Mouse (Mus musculus): ENCODE measurements around the gene Zgrf1. TPM values are rescaled to one million over a fixed set of nuclear protein-coding genes. Genes with fewer than 3 reads are reported as not detected.
A peak's percentile ranks its signal among the peaks of the same experiment; 100 is the strongest.

Zgrf1 gene
- polyA plus RNA-seq, 1 experiment from 2014 or later: 4.2 TPM

DNA sequence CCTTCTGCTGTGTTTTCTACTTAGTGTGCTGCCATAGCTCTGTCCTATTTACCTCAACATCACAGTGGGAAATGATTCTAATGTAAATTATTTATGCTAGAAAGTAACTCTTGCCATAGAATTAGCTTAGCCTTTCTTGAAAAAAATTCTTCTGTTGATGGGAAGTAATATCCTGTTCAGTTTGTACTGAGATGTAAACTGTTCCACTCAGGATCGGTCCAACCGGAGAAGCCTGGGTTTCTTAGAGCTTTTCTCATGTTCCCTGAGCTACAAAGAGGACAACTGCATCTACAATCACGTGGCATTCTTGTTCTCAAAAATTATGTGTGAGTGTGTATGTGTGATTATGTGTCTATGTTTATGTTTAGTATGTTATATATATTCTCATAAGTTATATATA, 24.1 kb upstream of the Zgrf1 start:
- Histone ChIP-seq H3K9me3 (no peaks in the 10 kb centered on the region), H3K9ac (no peak overlapping the region), H3K4me3 (no peak overlapping the region), H3K36me3 (no peaks in the 10 kb centered on the region), H3K27me3 (no peaks in the 10 kb centered on the region), H3K4me1 (replicated peaks) (no peaks in the 10 kb centered on the region), H3K4me2 (no peak overlapping the region), H3K27ac (replicated peaks) (no peak overlapping the region)
- 90% methylated on average over 3 of the region's 3 CpGs for WGBS
- no peak for ATAC-seq (ENCODE audit: low FRiP score, low read depth)

GRCm38 (mm10) chr3:127529824-127530223, 23.5 kb upstream of the Zgrf1 start:
- Histone ChIP-seq H3K27ac (replicated peaks) (no peak overlapping the region), H3K4me2 (no peak overlapping the region), H3K9ac (no peak overlapping the region), H3K4me1 (replicated peaks) (no peaks in the 10 kb centered on the region), H3K27me3 (no peaks in the 10 kb centered on the region), H3K4me3 (no peak overlapping the region), H3K36me3 (no peaks in the 10 kb centered on the region), H3K9me3 (no peaks in the 10 kb centered on the region)
- no peak for ATAC-seq (ENCODE audit: low FRiP score, low read depth)
- WGBS: 76% methylated on average over 4 of the region's 4 CpGs

DNA sequence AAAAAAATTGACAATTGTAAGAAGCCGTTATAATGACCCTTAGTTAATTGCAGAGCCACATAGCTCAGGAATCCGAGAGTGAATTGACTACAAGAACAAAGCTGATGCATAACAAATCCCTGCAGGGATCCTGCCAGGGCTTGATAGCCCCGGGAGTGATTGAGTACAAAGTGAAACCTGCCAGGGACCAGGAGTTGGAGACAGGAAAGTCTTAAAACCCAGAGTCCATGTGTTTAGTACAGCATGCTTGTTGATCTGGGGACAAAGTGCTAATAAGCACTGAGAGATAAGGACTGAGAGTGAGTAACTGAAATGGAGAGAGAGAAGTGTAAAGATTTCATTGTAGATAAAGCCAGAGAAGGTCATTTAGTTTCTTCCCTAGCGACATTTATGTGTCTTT, 23.0 kb upstream of the Zgrf1 start:
- 10% methylated on average over 4 of the region's 4 CpGs for WGBS
- no peak overlapping the region for H3K4me2 ChIP-seq
- no peaks in the 10 kb centered on the region for H3K27me3 ChIP-seq
- ATAC-seq (ENCODE audit: low FRiP score, low read depth): no peak
- H3K36me3 ChIP-seq: no peaks in the 10 kb centered on the region
- no peak overlapping the region for H3K9ac ChIP-seq
- H3K9me3 ChIP-seq: no peaks in the 10 kb centered on the region
- no peaks in the 10 kb centered on the region for H3K4me1 ChIP-seq (replicated peaks)
- H3K27ac ChIP-seq (replicated peaks): no peak overlapping the region
- no peak overlapping the region for H3K4me3 ChIP-seq

DNA sequence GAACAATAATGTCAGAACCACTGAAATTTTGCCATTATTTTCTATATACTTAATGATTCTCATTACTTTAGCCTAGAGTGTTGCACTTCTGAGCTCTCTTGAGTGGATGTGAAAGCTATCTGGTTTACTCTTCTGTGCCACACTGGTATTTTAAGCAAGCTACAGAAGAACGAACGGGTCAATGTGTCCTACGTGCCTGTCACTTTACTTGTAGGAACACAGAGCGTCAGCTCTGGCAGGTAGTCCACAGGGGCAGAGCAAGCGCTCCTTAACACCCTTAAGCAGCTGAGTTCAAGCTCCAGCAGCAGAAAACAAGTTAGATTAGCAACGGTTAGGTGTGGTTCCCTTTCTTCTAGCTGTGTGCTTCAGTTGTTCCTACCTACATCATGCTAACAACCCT, 14.1 kb upstream of the Zgrf1 start:
- Histone ChIP-seq H3K27me3 (no peaks in the 10 kb centered on the region), H3K36me3 (0 out of 2 replicates have a peak, but pooled peaks cover 7% of the 10 kb centered on the region), H3K9ac (no peak overlapping the region), H3K4me1 (replicated peaks) (no peaks in the 10 kb centered on the region), H3K27ac (replicated peaks) (no peak overlapping the region), H3K4me2 (no peak overlapping the region), H3K9me3 (no peaks in the 10 kb centered on the region), H3K4me3 (no peak overlapping the region)
- 74% methylated on average over 6 of the region's 6 CpGs for WGBS
- no peak for ATAC-seq (ENCODE audit: low FRiP score, low read depth)

- 79% methylated on average over 4 of the region's 4 CpGs for WGBS
These were observed 9.3 kb upstream of the Zgrf1 start for GRCm38 (mm10) chr3:127543976-127544375.

GRCm38 (mm10) chr3:127544610-127545121, 8.6 kb upstream of the Zgrf1 start:
- peaks cover 22% of the 10 kb centered on the region for H3K36me3 ChIP-seq
- no peak for ATAC-seq (ENCODE audit: low FRiP score, low read depth)
- WGBS: 25% methylated on average over 5 of the region's 5 CpGs
- no peaks in the 10 kb centered on the region for H3K27me3 ChIP-seq
- H3K4me2 ChIP-seq: no peak overlapping the region
- H3K9me3 ChIP-seq: no peaks in the 10 kb centered on the region
- no peak overlapping the region for H3K9ac ChIP-seq
- no peak overlapping the region for H3K27ac ChIP-seq (replicated peaks)
- H3K4me1 ChIP-seq (replicated peaks): no peaks in the 10 kb centered on the region
- H3K4me3 ChIP-seq: no peak overlapping the region

More at GRCm38 (mm10) chr3:127543976-127544375, 9.3 kb upstream of the Zgrf1 start:
- H3K27ac ChIP-seq (replicated peaks): no peak overlapping the region
- no peaks in the 10 kb centered on the region for H3K27me3 ChIP-seq
- no peak overlapping the region for H3K4me3 ChIP-seq
- H3K36me3 ChIP-seq: peaks cover 22% of the 10 kb centered on the region
- H3K9ac ChIP-seq: no peak overlapping the region
- ATAC-seq (ENCODE audit: low FRiP score, low read depth): no peak
- no peak overlapping the region for H3K4me2 ChIP-seq
- no peaks in the 10 kb centered on the region for H3K9me3 ChIP-seq
- no peaks in the 10 kb centered on the region for H3K4me1 ChIP-seq (replicated peaks)

DNA sequence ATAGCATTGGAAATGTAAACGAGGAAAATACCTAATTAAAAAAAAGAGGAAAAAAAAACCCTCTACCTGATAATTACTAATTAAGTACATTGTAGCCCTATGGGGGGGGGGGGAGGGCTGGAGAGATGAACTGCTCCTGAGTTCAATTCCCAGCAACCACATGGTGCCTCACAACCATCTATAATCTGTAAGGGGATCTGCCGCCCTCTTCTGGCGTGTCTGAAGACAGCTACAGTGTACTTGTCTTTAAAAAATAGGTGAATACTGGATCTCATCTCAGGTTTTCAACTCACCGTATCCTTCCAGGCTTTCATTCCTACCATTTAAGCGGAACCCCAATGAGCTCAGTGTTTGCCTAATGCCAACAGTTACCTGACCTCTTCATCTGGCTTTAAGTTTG, 5.4 kb upstream of the Zgrf1 start:
- peaks cover 22% of the 10 kb centered on the region for H3K36me3 ChIP-seq
- H3K4me3 ChIP-seq: no peak overlapping the region
- no peak overlapping the region for H3K4me2 ChIP-seq
- no peak overlapping the region for H3K9ac ChIP-seq
- no peak for ATAC-seq (ENCODE audit: low FRiP score, low read depth)
- peaks cover 4% of the 10 kb centered on the region for H3K4me1 ChIP-seq (replicated peaks)
- H3K27me3 ChIP-seq: no peaks in the 10 kb centered on the region
- 28% methylated on average over 5 of the region's 5 CpGs for WGBS
- no peak overlapping the region for H3K27ac ChIP-seq (replicated peaks)
- H3K9me3 ChIP-seq: no peaks in the 10 kb centered on the region

DNA sequence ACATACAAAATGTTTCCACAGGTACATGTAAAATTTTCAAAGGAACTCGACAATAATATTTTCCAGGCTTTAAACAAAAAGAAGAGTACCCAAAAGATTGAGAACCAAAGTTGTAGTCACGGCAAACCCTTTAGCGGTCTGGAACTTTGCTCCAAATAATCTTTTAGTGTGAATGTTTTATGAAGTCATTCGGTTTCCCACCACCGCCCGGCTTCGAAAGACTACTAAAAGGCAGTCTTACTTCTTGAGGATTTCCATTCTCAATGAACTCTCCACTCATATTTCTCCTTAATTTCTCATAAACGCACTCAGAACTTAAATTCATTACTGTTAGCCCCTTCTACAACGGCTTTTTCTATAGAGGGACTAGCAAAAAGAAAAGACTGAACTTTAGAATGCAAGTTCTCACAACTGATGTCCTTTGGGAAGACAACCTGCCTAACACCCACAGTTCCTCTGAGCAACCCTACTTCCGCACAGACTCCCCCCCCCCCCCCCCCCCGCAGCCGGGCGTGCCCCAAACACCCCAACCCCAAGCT, 786 bp upstream of the Zgrf1 start:
- ATAC-seq (ENCODE audit: low FRiP score, low read depth): no peak
- Histone ChIP-seq H3K36me3 (no peaks in the 10 kb centered on the region), H3K4me3 (peak overlapping the region; percentile 76), H3K27ac (replicated peaks) (peak overlapping the region; percentile 97), H3K9me3 (no peaks in the 10 kb centered on the region), H3K27me3 (no peaks in the 10 kb centered on the region), H3K4me2 (peak overlapping the region; percentile 76), H3K9ac (peak overlapping the region; percentile 73; the same call in 1 of the 2 replicates), H3K4me1 (replicated peaks) (peaks cover 17% of the 10 kb centered on the region)
- 7% methylated on average over 11 of the region's 13 CpGs for WGBS

- peak overlapping the region; percentile 66 for H3K4me2 ChIP-seq
- H3K27ac ChIP-seq (replicated peaks): no peak overlapping the region
- H3K27me3 ChIP-seq: no peaks in the 10 kb centered on the region
- no peaks in the 10 kb centered on the region for H3K9me3 ChIP-seq
- no peaks in the 10 kb centered on the region for H3K36me3 ChIP-seq
- peak overlapping the region; percentile 76 for H3K4me3 ChIP-seq
- ATAC-seq (ENCODE audit: low FRiP score, low read depth): no peak
- H3K9ac ChIP-seq: peak overlapping the region; percentile 22
- peaks cover 17% of the 10 kb centered on the region for H3K4me1 ChIP-seq (replicated peaks)
- WGBS: 2% methylated on average over 4 of the region's 4 CpGs
These were observed 393 bp downstream of the Zgrf1 start for GRCm38 (mm10) chr3:127553720-127554043.

GRCm38 (mm10) chr3:127554723-127555122, 1.4 kb downstream of the Zgrf1 start:
- no peak overlapping the region for H3K4me3 ChIP-seq
- H3K9ac ChIP-seq: 0 out of 2 replicates have a peak overlapping the region, but pooled peaks have one; percentile 10
- H3K27me3 ChIP-seq: no peaks in the 10 kb centered on the region
- WGBS: 65% methylated on average over 5 of the region's 5 CpGs
- no peak for ATAC-seq (ENCODE audit: low FRiP score, low read depth)
- H3K4me1 ChIP-seq (replicated peaks): peaks cover 17% of the 10 kb centered on the region
- no peak overlapping the region for H3K27ac ChIP-seq (replicated peaks)
- peak overlapping the region; percentile 66; the same call in 1 of the 2 replicates for H3K4me2 ChIP-seq
- no peaks in the 10 kb centered on the region for H3K9me3 ChIP-seq
- no peaks in the 10 kb centered on the region for H3K36me3 ChIP-seq

GRCm38 (mm10) chr3:127558201-127558600, 4.9 kb downstream of the Zgrf1 start:
- Histone ChIP-seq H3K4me2 (no peak overlapping the region), H3K27me3 (no peaks in the 10 kb centered on the region), H3K27ac (replicated peaks) (no peak overlapping the region), H3K9ac (no peak overlapping the region), H3K36me3 (no peaks in the 10 kb centered on the region), H3K9me3 (no peaks in the 10 kb centered on the region), H3K4me3 (no peak overlapping the region), H3K4me1 (replicated peaks) (peaks cover 13% of the 10 kb centered on the region)
- ATAC-seq (ENCODE audit: low FRiP score, low read depth): no peak

- no peak overlapping the region for H3K4me2 ChIP-seq
- H3K27ac ChIP-seq (replicated peaks): no peak overlapping the region
- 95% methylated on average over 4 of the region's 4 CpGs for WGBS
- no peak overlapping the region for H3K4me3 ChIP-seq
- H3K4me1 ChIP-seq (replicated peaks): no peaks in the 10 kb centered on the region
- H3K36me3 ChIP-seq: no peaks in the 10 kb centered on the region
- no peak overlapping the region for H3K9ac ChIP-seq
- no peaks in the 10 kb centered on the region for H3K27me3 ChIP-seq
- no peaks in the 10 kb centered on the region for H3K9me3 ChIP-seq
- no peak for ATAC-seq (ENCODE audit: low FRiP score, low read depth)
These were observed 9.7 kb downstream of the Zgrf1 start for GRCm38 (mm10) chr3:127562974-127563373.

GRCm38 (mm10) chr3:127565129-127565528, 11.8 kb downstream of the Zgrf1 start:
- ATAC-seq (ENCODE audit: low FRiP score, low read depth): no peak
- Histone ChIP-seq H3K27me3 (no peaks in the 10 kb centered on the region), H3K9ac (no peak overlapping the region), H3K4me2 (no peak overlapping the region), H3K4me3 (no peak overlapping the region), H3K4me1 (replicated peaks) (no peaks in the 10 kb centered on the region), H3K27ac (replicated peaks) (no peak overlapping the region), H3K9me3 (no peaks in the 10 kb centered on the region), H3K36me3 (no peaks in the 10 kb centered on the region)
- 63% methylated on average over 3 of the region's 3 CpGs for WGBS

All from hindbrain, embryonic 15.5 days (tissue).